Mouse (Mus musculus) adrenal gland, adult 10 weeks (tissue): ENCODE measurements around the gene Acnat2. TPM values are rescaled to one million over a fixed set of nuclear protein-coding genes. Genes with fewer than 3 reads are reported as not detected.

Experiments
- polyA plus RNA-seq: library from polyadenylated mRNA; stranded (reverse); fragments of 350-450 nt; fragmentation: Illumina TruSeq; extraction: RNeasy Lipid Tissue Mini Kit (QIAGEN cat#74804); gene quantifications from one replicate; pipeline ENCODE4 v1.2.3, GENCODE M21; 2014; ENCODE audit warnings: low read depth, low replicate concordance

The Acnat2 gene
- not detected for polyA plus RNA-seq

DNA sequence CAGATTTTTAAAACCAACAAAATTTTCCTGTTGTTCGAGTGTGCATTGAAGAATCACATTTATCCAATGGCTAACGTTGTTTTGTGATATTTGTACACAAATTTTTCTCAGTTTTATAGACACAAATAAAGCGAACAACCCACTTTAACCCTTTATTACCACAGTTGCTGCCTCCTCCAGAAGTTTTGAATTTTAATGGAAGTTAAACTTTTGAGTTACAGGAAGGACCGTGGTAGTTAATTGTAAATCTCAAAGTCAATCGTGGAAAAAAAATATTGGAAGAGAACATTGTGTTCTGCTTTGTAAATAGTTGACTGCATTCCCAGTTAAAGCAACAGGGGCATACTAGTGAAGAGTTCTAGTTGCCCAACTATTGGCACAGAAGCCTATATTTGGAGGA, at the start of gene Acnat2:
Gene Acnat2 (minus strand): TSS at position 195 of the 400 bp plus-strand sequence.

Other genes starting within 250 kb of the Acnat2 start
- gene Acnat1, start 65.8 kb upstream of the Acnat2 start, polyA plus RNA-seq = 0.93 TPM
- gene Baat, start 98.4 kb upstream of the Acnat2 start, polyA plus RNA-seq = 0.29 TPM
- 151 TPM for gene Mrpl50, start 112.9 kb upstream of the Acnat2 start, polyA plus RNA-seq
- gene Zfp189, start 113.0 kb upstream of the Acnat2 start, polyA plus RNA-seq = 15.8 TPM
- gene Aldob, start 141.4 kb upstream of the Acnat2 start, polyA plus RNA-seq = not detected
- 1.6 TPM for gene Tmem246, start 189.7 kb upstream of the Acnat2 start, polyA plus RNA-seq
- gene Rnf20, start 223.9 kb upstream of the Acnat2 start, polyA plus RNA-seq = 65.3 TPM